Mouse (Mus musculus) v-Abl transformed pro-B cells (cell line): Measurements from ENCODE around the gene Maats1.

ENCODE experiments used
- in situ Hi-C, 2 experiments: fragments of 400-800 bp; cut with MboI; formaldehyde crosslinking; loops; one replicate each; pipeline ENCODE4 v1.15.1; 2025; ENCODE audit not compliant: unreplicated experiment in 2 of 2

Gene Maats1

GRCm38 (mm10) chr16:38372876-38373275 lies 30.9 kb upstream of the Maats1 start:
- in situ Hi-C loops, result loop anchor here in 1 of 2 experiments (10.0 kb wide), 1 partner anchor 92 kb away; no protein-coding TSS in a partner anchor

- in situ Hi-C loops, result loop anchor here in 1 of 2 experiments (10.0 kb wide), 1 partner anchor 93 kb away; no protein-coding TSS in a partner anchor
Measured at GRCm38 (mm10) chr16:38371705-38372296, 29.9 kb upstream of the Maats1 start.

GRCm38 (mm10) chr16:38370633-38371374 lies 28.9 kb upstream of the Maats1 start:
- in situ Hi-C loops, result loop anchor here in 1 of 2 experiments (10.0 kb wide), 1 partner anchor 94 kb away; no protein-coding TSS in a partner anchor

GRCm38 (mm10) chr16:38369992-38370484 lies 28.1 kb upstream of the Maats1 start:
- in situ Hi-C loops, result loop anchor here in 1 of 2 experiments (10.0 kb wide), 1 partner anchor 95 kb away; no protein-coding TSS in a partner anchor

- in situ Hi-C loops, result no loop called here
Measured at GRCm38 (mm10) chr16:38369431-38369830, 27.5 kb upstream of the Maats1 start.

GRCm38 (mm10) chr16:38369000-38369399 lies 27.1 kb upstream of the Maats1 start:
- in situ Hi-C loops, result no loop called here

- in situ Hi-C loops, result no loop called here
Measured at GRCm38 (mm10) chr16:38368336-38368735, 26.4 kb upstream of the Maats1 start.

- in situ Hi-C loops, result no loop called here
Measured at GRCm38 (mm10) chr16:38366231-38366630, 24.3 kb upstream of the Maats1 start.

GRCm38 (mm10) chr16:38365390-38365789 lies 23.4 kb upstream of the Maats1 start:
- in situ Hi-C loops, result no loop called here

- in situ Hi-C loops, result no loop called here
Measured at GRCm38 (mm10) chr16:38363657-38364056, 21.7 kb upstream of the Maats1 start.

- in situ Hi-C loops, result no loop called here
Measured at GRCm38 (mm10) chr16:38363256-38363595, 21.3 kb upstream of the Maats1 start.

GRCm38 (mm10) chr16:38362493-38363255 lies 20.7 kb upstream of the Maats1 start:
- in situ Hi-C loops, result no loop called here

GRCm38 (mm10) chr16:38361933-38362332 lies 20.0 kb upstream of the Maats1 start, which contains the start of gene Popdc2:
Gene Popdc2 (plus strand): TSS chr16:38362209.
- in situ Hi-C loops, result no loop called here

GRCm38 (mm10) chr16:38360317-38360716 lies 18.4 kb upstream of the Maats1 start:
- in situ Hi-C loops, result no loop called here

- in situ Hi-C loops, result no loop called here
Measured at GRCm38 (mm10) chr16:38359857-38360256, 17.9 kb upstream of the Maats1 start.

GRCm38 (mm10) chr16:38359241-38359640 lies 17.3 kb upstream of the Maats1 start:
- in situ Hi-C loops, result no loop called here

GRCm38 (mm10) chr16:38358256-38358812 lies 16.4 kb upstream of the Maats1 start:
- in situ Hi-C loops, result no loop called here

- in situ Hi-C loops, result no loop called here
Measured at GRCm38 (mm10) chr16:38354185-38354913, 12.4 kb upstream of the Maats1 start.

GRCm38 (mm10) chr16:38353642-38354041 lies 11.7 kb upstream of the Maats1 start:
- in situ Hi-C loops, result no loop called here

- in situ Hi-C loops, result no loop called here
Measured at GRCm38 (mm10) chr16:38352851-38353250, 10.9 kb upstream of the Maats1 start.
